Mouse (Mus musculus) lung, postnatal 14 days (tissue): Measurements from ENCODE around the gene Olfr330.
"Not testable (repeated sequence)": the region's sequence is repeated elsewhere in the genome, so short reads cannot be mapped to it uniquely, and the experiment has no call there.

Experiments
- DNase-seq: peaks from one replicate; pipeline ENCODE4 v3.0.0; 2021

Olfr330 gene

DNA sequence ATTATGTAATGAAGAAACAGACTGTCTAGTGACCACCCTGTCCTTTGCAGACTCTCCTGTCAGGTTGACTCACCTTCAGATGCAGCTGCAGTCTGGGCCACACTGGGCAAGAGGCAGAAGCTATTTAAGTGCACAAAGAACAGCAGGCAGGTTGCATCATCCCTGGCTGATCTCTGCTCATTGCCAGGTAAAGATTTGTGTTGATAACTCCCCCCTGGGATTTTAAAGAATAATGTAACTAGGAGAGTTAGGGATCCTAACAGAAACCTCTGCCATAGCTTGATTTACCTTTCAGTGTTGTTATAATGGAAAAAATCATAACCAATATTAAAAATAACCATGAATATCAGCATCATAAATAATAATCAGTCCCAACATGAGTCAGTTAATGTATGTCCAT lies at the start of gene Olfr330:
Gene Olfr330 (minus strand): TSS at position 101 of the 400 bp plus-strand sequence.
- not testable (repeated sequence) for DNase-seq

DNA sequence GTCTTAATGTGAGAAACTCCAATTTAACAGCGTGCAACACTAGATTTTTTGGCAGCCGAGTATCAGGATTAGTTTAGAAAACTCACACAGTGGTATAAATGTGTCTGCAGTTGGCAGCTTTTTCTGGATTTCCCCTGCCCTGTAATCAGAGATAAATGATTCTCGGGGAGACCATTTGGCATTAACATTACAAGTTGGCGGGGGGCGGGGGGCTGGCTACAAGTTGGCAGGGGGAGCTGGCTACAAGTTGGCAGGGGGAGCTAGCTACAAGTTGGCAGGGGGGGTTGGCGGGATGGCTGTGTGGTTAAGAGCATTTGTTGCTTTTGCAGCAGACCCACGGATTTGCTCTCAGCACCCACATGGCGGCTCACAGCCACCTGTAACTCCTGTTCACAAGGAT lies 44.0 kb upstream of the Olfr330 start:
- DNase-seq = no peak

- no peak for DNase-seq
These were observed 42.8 kb upstream of the Olfr330 start, which contains the start of gene Olfr325 for GRCm38 (mm10) chr11:58577430-58577829. TSS of gene Olfr325 (plus strand) at chr11:58577730.

- no peak for DNase-seq
These were observed 35.8 kb upstream of the Olfr330 start, which contains the start of gene Olfr224 for GRCm38 (mm10) chr11:58570405-58570804. TSS of gene Olfr224 (minus strand) at chr11:58570553.

GRCm38 (mm10) chr11:58555536-58555935 lies 20.9 kb upstream of the Olfr330 start, which contains the start of gene Olfr328:
TSS of gene Olfr328 (minus strand) at chr11:58555636.
- DNase-seq = no peak

DNA sequence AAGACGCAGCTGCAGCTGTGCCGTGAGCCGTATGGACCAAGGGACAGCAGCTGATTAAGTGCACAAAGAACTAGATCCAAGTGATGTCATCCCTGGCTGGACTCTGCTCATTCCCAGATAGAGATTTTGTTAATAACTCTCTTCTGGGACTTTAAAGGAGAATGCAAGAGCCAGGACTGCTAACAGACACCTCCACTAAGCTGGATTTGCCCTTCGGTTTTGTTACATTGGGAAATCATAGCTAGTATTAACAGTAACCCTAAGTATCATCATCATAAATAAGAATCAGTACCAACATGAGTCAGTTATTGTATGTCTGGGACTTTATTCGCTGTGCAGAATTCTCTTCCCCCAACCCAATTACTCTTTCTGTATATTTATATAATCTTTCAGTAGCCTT lies 11.7 kb upstream of the Olfr330 start, which contains the start of gene Olfr329-ps:
Gene Olfr329-ps (minus strand): TSS at position 101 of the 400 bp plus-strand sequence.
- no peak for DNase-seq

DNA sequence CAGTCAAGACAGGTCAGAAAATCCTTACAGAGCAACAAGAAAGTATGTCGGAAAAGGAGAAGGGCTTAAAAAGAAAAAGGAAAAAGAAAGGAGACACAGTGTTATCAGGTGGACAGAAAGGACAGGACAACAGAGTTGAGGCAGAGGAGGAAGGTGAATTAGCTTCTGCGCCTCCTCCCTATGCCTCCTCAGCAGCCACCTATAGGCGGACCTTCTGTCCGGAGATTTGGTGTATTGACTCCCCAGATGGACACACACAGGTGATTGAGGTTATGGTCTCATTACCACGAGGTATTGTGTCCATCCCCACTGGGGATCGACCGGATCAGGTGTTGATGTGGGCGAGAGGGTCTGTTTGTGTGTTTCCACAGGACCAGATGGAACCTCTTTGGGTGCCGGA lies 14.9 kb downstream of the Olfr330 start:
- peak; percentile 5 for DNase-seq

GRCm38 (mm10) chr11:58518916-58519315 lies 15.7 kb downstream of the Olfr330 start:
- peak; percentile 60 for DNase-seq

GRCm38 (mm10) chr11:58509058-58509457 lies 25.6 kb downstream of the Olfr330 start:
- DNase-seq = not testable (repeated sequence)

DNA sequence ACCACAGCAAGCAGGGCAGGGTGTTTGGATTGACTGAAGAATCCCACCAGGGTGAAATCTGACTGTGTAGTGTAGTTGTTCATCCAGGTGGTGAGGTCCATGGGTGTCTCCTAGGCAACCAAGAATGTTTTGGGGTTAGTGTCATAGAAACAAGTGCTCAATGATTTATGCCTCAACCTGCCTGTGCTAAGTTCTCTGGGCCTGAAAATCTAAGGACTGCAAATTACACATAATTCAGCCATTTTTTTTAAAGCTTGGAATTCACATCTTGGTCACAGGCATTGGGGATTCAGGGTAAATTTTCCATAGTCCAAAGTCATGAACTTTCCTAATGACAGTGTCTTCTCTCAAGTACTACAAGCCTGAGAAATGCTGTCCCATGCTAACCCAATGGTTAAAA lies 32.2 kb downstream of the Olfr330 start, which contains the start of gene Olfr331:
Gene Olfr331 (minus strand): TSS at position 101 of the 400 bp plus-strand sequence.
- not testable (repeated sequence) for DNase-seq

- no peak for DNase-seq
These were observed 35.3 kb downstream of the Olfr330 start for GRCm38 (mm10) chr11:58499290-58499689.

DNA sequence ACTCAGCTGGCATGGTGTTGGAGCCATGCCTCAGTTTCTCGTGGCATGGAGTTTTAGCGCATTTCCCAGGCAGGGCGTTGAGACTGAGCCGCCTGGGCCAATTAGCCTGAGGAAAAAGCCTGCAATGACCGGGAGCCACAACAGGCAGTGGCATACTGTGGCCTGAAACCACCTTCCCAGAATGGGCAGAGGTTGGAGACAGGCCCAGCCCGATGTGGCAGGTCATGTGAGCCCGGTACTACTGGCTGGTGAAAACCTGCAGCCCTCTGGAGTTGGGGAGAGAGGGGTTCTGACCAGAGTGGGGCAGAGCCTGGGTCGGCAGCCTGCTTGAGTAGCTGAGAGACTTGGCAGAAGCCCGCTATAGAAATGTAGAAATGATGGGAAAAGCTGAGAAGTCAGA lies 35.9 kb downstream of the Olfr330 start:
- no peak for DNase-seq

GRCm38 (mm10) chr11:58492455-58492854 lies 42.2 kb downstream of the Olfr330 start, which contains the start of gene Olfr332:
TSS of gene Olfr332 (minus strand) at chr11:58492555.
- no peak for DNase-seq
